Mouse (Mus musculus) myocyte (in vitro differentiated cells): ENCODE data around the gene Pycr1. TPM values are rescaled to one million over a fixed set of nuclear protein-coding genes. Genes with fewer than 3 reads are reported as not detected.

Experiments
- H3K27me3 ChIP-seq: one replicate; pipeline ENCODE4 v1.6.1; 2011; ENCODE audit not compliant: control insufficient read depth, insufficient read depth, insufficient read length
- H3K36me3 ChIP-seq: one replicate; pipeline ENCODE4 v1.6.1; 2011; ENCODE audit not compliant: control insufficient read depth, insufficient read depth
- H3K4me2 ChIP-seq: one replicate; pipeline ENCODE4 v1.6.1; 2011; ENCODE audit warnings: low read depth, control low read depth
- H3K4me3 ChIP-seq: one replicate; pipeline ENCODE4 v1.5.1; 2011; ENCODE audit warnings: mild to moderate bottlenecking, control low read depth, moderate library complexity
- H3K79me2 ChIP-seq: one replicate; pipeline ENCODE4 v1.6.1; 2011; ENCODE audit not compliant: control insufficient read depth, insufficient read depth
- H3ac ChIP-seq: one replicate; pipeline ENCODE4 v1.6.1; 2011; ENCODE audit not compliant: control insufficient read depth, insufficient read length
- CEBPB ChIP-seq: IDR thresholded peaks from 2 replicates; pipeline ENCODE4 v1.6.1; 2011; ENCODE audit warnings: mild to moderate bottlenecking, moderate library complexity; ENCODE audit not compliant: poor library complexity, insufficient read depth, severe bottlenecking
- E2F4 ChIP-seq: IDR thresholded peaks from one replicate; pipeline ENCODE4 v1.6.1; 2011; ENCODE audit warnings: mild to moderate bottlenecking, control low read depth, moderate library complexity; ENCODE audit not compliant: insufficient read depth
- MAX ChIP-seq: IDR thresholded peaks from one replicate; pipeline ENCODE4 v1.6.1; 2011; ENCODE audit warnings: low read depth, mild to moderate bottlenecking, control low read depth
- MYOD1 ChIP-seq, 3 experiments: IDR thresholded peaks; one replicate each; pipeline ENCODE4 v1.6.1; 2011; ENCODE audit warnings: control low read depth in 2 of 3, low read depth in 2 of 3, mild to moderate bottlenecking in 2 of 3, moderate library complexity in 1 of 3; ENCODE audit not compliant: insufficient read length in 2 of 3, control insufficient read depth in 1 of 3
- MYOG ChIP-seq, 3 experiments: IDR thresholded peaks; one replicate each; pipeline ENCODE4 v1.6.1; 2011; ENCODE audit warnings: control low read depth in 2 of 3, low read depth in 2 of 3, mild to moderate bottlenecking in 2 of 3; ENCODE audit not compliant: insufficient read length in 2 of 3, control insufficient read depth in 1 of 3, insufficient read depth in 1 of 3
- POLR2A ChIP-seq: IDR thresholded peaks from one replicate; pipeline ENCODE4 v1.6.1; 2011; ENCODE audit warnings: low read depth, mild to moderate bottlenecking, control low read depth, moderate library complexity; ENCODE audit not compliant: insufficient read length
- POLR2AphosphoS2 ChIP-seq: IDR thresholded peaks from one replicate; pipeline ENCODE4 v1.6.1; 2011; ENCODE audit warnings: low read depth, control low read depth; ENCODE audit not compliant: insufficient read length
- REST ChIP-seq: IDR thresholded peaks from one replicate; pipeline ENCODE4 v1.6.1; 2011; ENCODE audit warnings: mild to moderate bottlenecking, control low read depth, moderate library complexity; ENCODE audit not compliant: insufficient read depth, insufficient read length
- SRF ChIP-seq: IDR thresholded peaks from one replicate; pipeline ENCODE4 v1.6.1; 2011; ENCODE audit warnings: low read depth; ENCODE audit not compliant: control insufficient read depth, insufficient read length
- TCF12 ChIP-seq: IDR thresholded peaks from one replicate; pipeline ENCODE4 v1.6.1; 2011; ENCODE audit warnings: mild to moderate bottlenecking, control low read depth; ENCODE audit not compliant: poor library complexity, insufficient read depth, severe bottlenecking
- TCF3 ChIP-seq: IDR thresholded peaks from one replicate; pipeline ENCODE4 v1.6.1; 2011; ENCODE audit warnings: low read depth, control low read depth; ENCODE audit not compliant: insufficient read length
- USF1 ChIP-seq: IDR thresholded peaks from one replicate; pipeline ENCODE4 v1.6.1; 2011; ENCODE audit warnings: low read depth, mild to moderate bottlenecking, control low read depth, moderate library complexity
- polyA plus RNA-seq: library from polyadenylated mRNA; unstranded; fragments of >200 nt; fragmentation: generic; extraction: Trizol; gene quantifications from one replicate; pipeline ENCODE4 v1.2.1, GENCODE M21; 2012; ENCODE audit warnings: missing spikeins

Gene Pycr1
- polyA plus RNA-seq, 1 experiment = 56.9 TPM

DNA sequence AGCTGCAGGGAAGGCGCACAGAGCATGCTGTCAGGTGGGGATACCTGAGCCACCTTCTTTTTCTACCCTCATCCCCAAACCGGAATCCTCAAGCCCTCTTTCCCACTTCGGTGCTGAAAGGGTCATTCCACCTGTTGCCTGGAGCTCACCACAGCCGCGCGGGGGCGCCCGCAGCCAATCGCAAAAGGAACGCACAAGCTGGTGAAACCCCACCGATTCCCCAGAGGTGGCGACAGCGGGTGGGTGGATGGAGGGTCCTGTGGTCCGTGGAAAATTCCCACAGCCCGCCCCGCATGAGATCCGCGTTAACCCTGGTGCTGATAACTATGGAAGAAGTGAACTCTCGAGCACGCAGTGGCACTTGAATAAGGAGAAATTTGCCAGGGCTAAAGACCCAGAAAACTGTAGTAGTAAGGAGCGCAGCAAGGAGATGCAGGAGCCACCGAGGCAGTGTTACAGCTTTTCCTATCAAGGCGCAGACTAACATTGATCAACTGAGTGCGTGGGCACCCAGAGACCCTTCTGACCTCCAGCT lies 15.4 kb upstream of the Pycr1 start:
- Histone ChIP-seq H3K36me3 (no peaks in the 10 kb centered on the region), H3K4me3 (no peak overlapping the region), H3K27me3 (peaks cover 68% of the 10 kb centered on the region), H3ac (no peak overlapping the region), H3K79me2 (no peaks in the 10 kb centered on the region), H3K4me2 (peak overlapping the region; percentile 4)
- TF ChIP-seq MAX (no peak), MYOD1 (IDR thresholded peaks at IDR 0.05; ENCODE audit: control insufficient read depth in 1 of 3, insufficient read length in 2 of 3, low read depth in 2 of 3) (peak in 2 of 3 experiments; percentile 78 to 86), MYOG (IDR thresholded peaks at IDR 0.05; ENCODE audit: control insufficient read depth in 1 of 3, insufficient read depth in 1 of 3, insufficient read length in 2 of 3, low read depth in 2 of 3) (peak; percentile 36 to 87 (median 71))

DNA sequence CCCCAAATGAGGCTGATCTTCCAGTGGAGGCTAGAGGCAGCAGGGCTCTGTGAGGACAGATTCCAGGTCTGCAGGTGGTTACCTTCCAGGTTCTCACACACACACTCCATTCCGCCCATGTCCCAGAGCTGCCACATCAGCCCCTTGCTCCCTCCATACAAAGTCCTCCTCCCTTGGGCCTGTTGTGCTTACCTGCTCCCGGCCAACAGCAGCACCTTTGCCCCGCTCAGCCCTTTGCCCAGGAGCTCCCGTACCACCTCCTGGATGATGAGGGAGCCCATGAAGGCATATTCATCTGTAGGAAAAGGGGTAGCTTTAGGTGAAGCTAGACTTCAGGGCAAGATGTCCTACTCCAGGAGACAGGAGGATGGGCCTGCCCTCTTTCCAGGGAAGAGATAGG lies 13.7 kb upstream of the Pycr1 start:
- H3K4me3 ChIP-seq = no peak overlapping the region
- no peaks in the 10 kb centered on the region for H3K79me2 ChIP-seq
- H3K4me2 ChIP-seq = no peak overlapping the region
- TF ChIP-seq TCF3 (no peak), POLR2AphosphoS2 (no peak), SRF (no peak), USF1 (no peak), E2F4 (no peak), POLR2A (no peak), MAX (no peak), REST (no peak), MYOD1 (IDR thresholded peaks at IDR 0.05; ENCODE audit: control insufficient read depth in 1 of 3, insufficient read length in 2 of 3, low read depth in 2 of 3) (no peak), CEBPB (no peak), MYOG (IDR thresholded peaks at IDR 0.05; ENCODE audit: control insufficient read depth in 1 of 3, insufficient read depth in 1 of 3, insufficient read length in 2 of 3, low read depth in 2 of 3) (no peak), TCF12 (no peak)
- H3K27me3 ChIP-seq = peaks cover 67% of the 10 kb centered on the region
- no peaks in the 10 kb centered on the region for H3K36me3 ChIP-seq
- no peak overlapping the region for H3ac ChIP-seq

DNA sequence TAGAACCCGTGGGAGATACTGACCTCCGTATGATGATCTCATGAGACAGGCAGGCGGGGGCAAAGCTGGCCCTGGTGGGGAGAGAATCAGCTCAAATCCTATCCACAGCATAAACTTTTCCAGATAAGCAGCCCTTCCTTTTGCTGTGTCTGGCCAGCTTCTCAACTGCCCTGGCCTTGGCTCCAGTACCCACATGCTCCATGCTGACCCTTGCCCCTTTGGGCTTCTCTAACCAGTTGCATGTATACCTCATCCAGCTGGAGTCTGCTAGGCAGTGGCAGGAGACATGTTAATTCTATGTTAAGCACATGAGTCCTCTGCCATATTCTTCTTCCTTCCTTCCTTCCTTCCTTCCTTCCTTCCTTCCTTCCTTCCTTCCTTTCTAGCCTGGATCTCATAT lies 11.2 kb upstream of the Pycr1 start:
- Histone ChIP-seq H3K4me3 (no peak overlapping the region), H3ac (no peak overlapping the region), H3K27me3 (peaks cover 42% of the 10 kb centered on the region), H3K4me2 (no peak overlapping the region), H3K36me3 (no peaks in the 10 kb centered on the region), H3K79me2 (no peaks in the 10 kb centered on the region)
- TF ChIP-seq TCF12 = no peak
- TF ChIP-seq MAX = no peak
- no peak for TF ChIP-seq E2F4
- TF ChIP-seq POLR2A = no peak
- no peak for TF ChIP-seq MYOD1 (IDR thresholded peaks at IDR 0.05; ENCODE audit: control insufficient read depth in 1 of 3, insufficient read length in 2 of 3, low read depth in 2 of 3)
- TF ChIP-seq REST = no peak
- no peak for TF ChIP-seq USF1
- no peak for TF ChIP-seq CEBPB

DNA sequence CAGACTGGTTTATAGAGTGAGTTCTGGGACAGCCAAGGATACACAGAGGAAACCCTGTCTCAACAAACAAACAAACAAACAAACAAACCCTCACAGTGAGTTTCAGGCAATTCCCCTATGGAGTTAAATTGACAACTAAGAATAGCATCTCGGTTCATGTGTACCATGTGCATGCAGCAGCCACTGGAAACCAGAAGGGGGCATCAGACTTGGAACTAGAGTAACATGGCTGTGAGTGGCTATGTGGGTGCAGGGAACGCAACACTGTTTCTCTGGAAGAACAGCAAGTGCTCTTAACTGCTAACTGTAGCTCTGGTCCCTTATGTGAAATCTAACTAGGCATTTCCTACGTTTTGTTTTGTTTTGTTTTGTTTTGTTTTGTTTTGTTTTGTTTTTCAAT lies 8.3 kb upstream of the Pycr1 start:
- Histone ChIP-seq H3K4me2 (no peak overlapping the region), H3K36me3 (no peaks in the 10 kb centered on the region), H3ac (no peak overlapping the region), H3K79me2 (no peaks in the 10 kb centered on the region), H3K27me3 (peaks cover 17% of the 10 kb centered on the region), H3K4me3 (no peak overlapping the region)
- TF ChIP-seq E2F4 (no peak), POLR2AphosphoS2 (no peak), SRF (no peak), REST (no peak), MYOG (IDR thresholded peaks at IDR 0.05; ENCODE audit: control insufficient read depth in 1 of 3, insufficient read depth in 1 of 3, insufficient read length in 2 of 3, low read depth in 2 of 3) (no peak), CEBPB (no peak), TCF3 (no peak), MYOD1 (IDR thresholded peaks at IDR 0.05; ENCODE audit: control insufficient read depth in 1 of 3, insufficient read length in 2 of 3, low read depth in 2 of 3) (no peak), USF1 (no peak), MAX (no peak), TCF12 (no peak), POLR2A (no peak)

DNA sequence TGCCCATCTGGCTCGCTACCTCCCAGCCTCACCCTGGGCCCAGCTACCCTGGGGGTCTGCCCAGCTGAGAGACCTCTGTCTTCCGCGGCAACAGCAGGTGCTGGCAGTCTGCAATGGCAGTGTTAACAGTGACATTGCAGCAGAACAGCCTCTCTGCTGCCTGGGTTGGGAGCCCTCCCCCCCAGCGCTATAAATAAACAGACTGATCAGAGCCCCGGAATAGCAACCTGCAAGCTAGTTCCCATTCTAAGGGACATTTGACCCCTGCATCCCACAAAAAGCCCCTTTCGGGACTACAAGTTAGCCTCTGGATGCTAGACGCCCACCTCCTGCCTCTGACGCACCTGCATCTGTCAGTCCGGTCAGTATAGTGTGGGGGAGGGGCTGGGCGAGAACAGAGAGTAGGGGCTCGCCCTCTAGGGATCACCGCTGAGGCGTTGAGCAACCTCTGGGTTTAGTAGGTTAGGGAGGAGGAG lies 4.5 kb upstream of the Pycr1 start, which contains the start of gene Myadml2:
Gene Myadml2 (minus strand): TSS at position 158 of the 476 bp plus-strand sequence.
- Histone ChIP-seq H3K4me2 (peak within 1 kb of the TSS; percentile 71), H3K79me2 (no peaks in the 10 kb centered on the region), H3ac (no peak within 1 kb of the TSS), H3K36me3 (no peaks in the 10 kb centered on the region), H3K27me3 (no peaks in the 10 kb centered on the region), H3K4me3 (peak within 1 kb of the TSS; percentile 7)
- TF ChIP-seq MYOG (IDR thresholded peaks at IDR 0.05; ENCODE audit: control insufficient read depth in 1 of 3, insufficient read depth in 1 of 3, insufficient read length in 2 of 3, low read depth in 2 of 3) (peak in 1 of 3 experiments; percentile 63), TCF3 (no peak), MYOD1 (IDR thresholded peaks at IDR 0.05; ENCODE audit: control insufficient read depth in 1 of 3, insufficient read length in 2 of 3, low read depth in 2 of 3) (peak; percentile 16 to 91 (median 79))
